Mouse (Mus musculus) urinary bladder, adult 2 months (tissue): ENCODE measurements around the gene Mgat4d. TPM values are rescaled to one million over a fixed set of nuclear protein-coding genes. Genes with fewer than 3 reads are reported as not detected.

Experiments used
- polyA plus RNA-seq: library from polyadenylated mRNA; depleted of rRNA; stranded (reverse); fragments of >200 nt; gene quantifications from 2 replicates; pipeline ENCODE4 v1.2.3, GENCODE M21; 2012; rRNA removed

Mgat4d gene
- polyA plus RNA-seq, 1 experiment, result not detected

Other genes with a start within 250 kb of the Mgat4d start
- 22.0 and 23.1 TPM in 2 replicates for gene Tbc1d9, start 183.1 kb upstream of the Mgat4d start, polyA plus RNA-seq
- gene Gm10645, start 182.3 kb upstream of the Mgat4d start, polyA plus RNA-seq, result 2.3 and 3.3 TPM in 2 replicates
- 0.14 and 0.15 TPM in 2 replicates for gene Ucp1, start 58.1 kb upstream of the Mgat4d start, polyA plus RNA-seq
- 9.8 and 10.3 TPM in 2 replicates for gene Elmod2, start 16.0 kb upstream of the Mgat4d start, polyA plus RNA-seq
- gene Clgn, start 41.4 kb downstream of the Mgat4d start, polyA plus RNA-seq, result 0.01 and 0.06 TPM in 2 replicates
- gene Scoc, start 109.9 kb downstream of the Mgat4d start, polyA plus RNA-seq, result 69.9 and 80.0 TPM in 2 replicates
- gene Olfr370, start 187.3 kb downstream of the Mgat4d start, polyA plus RNA-seq, result not detected in 2 replicates
- gene Ndufb7, start 218.2 kb downstream of the Mgat4d start, polyA plus RNA-seq, result 241 and 263 TPM in 2 replicates